Mouse (Mus musculus) myocyte (in vitro differentiated cells): ENCODE data around the gene Gm49322. TPM values are rescaled to one million over a fixed set of nuclear protein-coding genes. Genes with fewer than 3 reads are reported as not detected.
A peak's percentile ranks its signal among the peaks of the same experiment; 100 is the strongest.

Source experiments
- H3K27me3 ChIP-seq: one replicate; pipeline ENCODE4 v1.6.1; 2011; ENCODE audit not compliant: control insufficient read depth, insufficient read depth, insufficient read length
- H3K36me3 ChIP-seq: one replicate; pipeline ENCODE4 v1.6.1; 2011; ENCODE audit not compliant: control insufficient read depth, insufficient read depth
- H3K4me2 ChIP-seq: one replicate; pipeline ENCODE4 v1.6.1; 2011; ENCODE audit warnings: low read depth, control low read depth
- H3K4me3 ChIP-seq: one replicate; pipeline ENCODE4 v1.5.1; 2011; ENCODE audit warnings: mild to moderate bottlenecking, control low read depth, moderate library complexity
- H3K79me2 ChIP-seq: one replicate; pipeline ENCODE4 v1.6.1; 2011; ENCODE audit not compliant: control insufficient read depth, insufficient read depth
- H3ac ChIP-seq: one replicate; pipeline ENCODE4 v1.6.1; 2011; ENCODE audit not compliant: control insufficient read depth, insufficient read length
- CEBPB ChIP-seq: IDR thresholded peaks from 2 replicates; pipeline ENCODE4 v1.6.1; 2011; ENCODE audit warnings: mild to moderate bottlenecking, moderate library complexity; ENCODE audit not compliant: poor library complexity, insufficient read depth, severe bottlenecking
- E2F4 ChIP-seq: IDR thresholded peaks from one replicate; pipeline ENCODE4 v1.6.1; 2011; ENCODE audit warnings: mild to moderate bottlenecking, control low read depth, moderate library complexity; ENCODE audit not compliant: insufficient read depth
- MAX ChIP-seq: IDR thresholded peaks from one replicate; pipeline ENCODE4 v1.6.1; 2011; ENCODE audit warnings: low read depth, mild to moderate bottlenecking, control low read depth
- MYOD1 ChIP-seq, 3 experiments: IDR thresholded peaks; one replicate each; pipeline ENCODE4 v1.6.1; 2011; ENCODE audit warnings: control low read depth in 2 of 3, low read depth in 2 of 3, mild to moderate bottlenecking in 2 of 3, moderate library complexity in 1 of 3; ENCODE audit not compliant: insufficient read length in 2 of 3, control insufficient read depth in 1 of 3
- MYOG ChIP-seq, 3 experiments: IDR thresholded peaks; one replicate each; pipeline ENCODE4 v1.6.1; 2011; ENCODE audit warnings: control low read depth in 2 of 3, low read depth in 2 of 3, mild to moderate bottlenecking in 2 of 3; ENCODE audit not compliant: insufficient read length in 2 of 3, control insufficient read depth in 1 of 3, insufficient read depth in 1 of 3
- POLR2A ChIP-seq: IDR thresholded peaks from one replicate; pipeline ENCODE4 v1.6.1; 2011; ENCODE audit warnings: low read depth, mild to moderate bottlenecking, control low read depth, moderate library complexity; ENCODE audit not compliant: insufficient read length
- POLR2AphosphoS2 ChIP-seq: IDR thresholded peaks from one replicate; pipeline ENCODE4 v1.6.1; 2011; ENCODE audit warnings: low read depth, control low read depth; ENCODE audit not compliant: insufficient read length
- REST ChIP-seq: IDR thresholded peaks from one replicate; pipeline ENCODE4 v1.6.1; 2011; ENCODE audit warnings: mild to moderate bottlenecking, control low read depth, moderate library complexity; ENCODE audit not compliant: insufficient read depth, insufficient read length
- SRF ChIP-seq: IDR thresholded peaks from one replicate; pipeline ENCODE4 v1.6.1; 2011; ENCODE audit warnings: low read depth; ENCODE audit not compliant: control insufficient read depth, insufficient read length
- TCF12 ChIP-seq: IDR thresholded peaks from one replicate; pipeline ENCODE4 v1.6.1; 2011; ENCODE audit warnings: mild to moderate bottlenecking, control low read depth; ENCODE audit not compliant: poor library complexity, insufficient read depth, severe bottlenecking
- TCF3 ChIP-seq: IDR thresholded peaks from one replicate; pipeline ENCODE4 v1.6.1; 2011; ENCODE audit warnings: low read depth, control low read depth; ENCODE audit not compliant: insufficient read length
- USF1 ChIP-seq: IDR thresholded peaks from one replicate; pipeline ENCODE4 v1.6.1; 2011; ENCODE audit warnings: low read depth, mild to moderate bottlenecking, control low read depth, moderate library complexity
- polyA plus RNA-seq: library from polyadenylated mRNA; unstranded; fragments of >200 nt; fragmentation: generic; extraction: Trizol; gene quantifications from one replicate; pipeline ENCODE4 v1.2.1, GENCODE M21; 2012; ENCODE audit warnings: missing spikeins

Gm49322 gene
- polyA plus RNA-seq, 1 experiment, result 1.0 TPM

DNA sequence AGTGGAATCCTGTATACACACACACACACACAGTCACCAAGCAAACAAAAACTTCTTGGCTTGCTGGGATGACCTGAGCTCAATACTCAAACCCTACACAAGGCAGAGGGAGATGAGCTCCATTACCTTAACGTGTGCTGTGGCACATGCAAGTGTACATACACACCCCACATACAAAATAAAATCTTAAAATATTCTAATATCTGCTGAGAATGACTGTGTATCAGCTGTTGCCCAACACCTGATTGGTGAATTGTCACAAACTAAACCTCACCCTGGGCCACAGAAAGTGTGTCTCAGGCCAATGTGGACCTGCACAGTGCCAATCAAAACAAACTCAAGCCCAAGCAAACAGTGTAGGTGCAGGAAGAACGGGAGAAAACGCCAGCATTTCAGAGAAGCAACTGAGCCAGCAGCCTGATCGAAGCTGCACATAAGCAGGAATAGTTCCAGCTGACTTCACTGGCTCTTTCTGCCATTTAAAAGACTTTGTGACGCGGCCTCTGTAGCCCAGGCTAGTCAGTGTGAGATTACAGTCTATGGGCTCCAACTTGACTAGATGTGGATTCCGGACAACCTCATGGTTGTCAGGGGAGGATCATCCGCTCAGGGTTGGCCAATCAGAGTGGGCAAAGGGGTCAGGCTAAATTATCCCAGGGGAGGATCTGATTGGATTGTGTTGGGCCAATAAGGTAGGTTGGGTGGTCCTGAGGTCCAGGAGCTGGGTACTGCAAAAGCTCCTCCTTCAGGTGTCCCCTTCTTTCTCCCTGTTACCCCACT lies 13.8 kb downstream of the Gm49322 start:
- H3ac ChIP-seq, result no peak overlapping the region
- no peaks in the 10 kb centered on the region for H3K36me3 ChIP-seq
- TF ChIP-seq POLR2A (no peak), CEBPB (no peak), SRF (no peak), REST (no peak), MYOD1 (IDR thresholded peaks at IDR 0.05; ENCODE audit: control insufficient read depth in 1 of 3, insufficient read length in 2 of 3, low read depth in 2 of 3) (no peak), MYOG (IDR thresholded peaks at IDR 0.05; ENCODE audit: control insufficient read depth in 1 of 3, insufficient read depth in 1 of 3, insufficient read length in 2 of 3, low read depth in 2 of 3) (no peak), POLR2AphosphoS2 (no peak), E2F4 (no peak), TCF12 (no peak), USF1 (no peak)
- H3K4me2 ChIP-seq, result no peak overlapping the region
- H3K4me3 ChIP-seq, result no peak overlapping the region
- peaks cover 19% of the 10 kb centered on the region for H3K79me2 ChIP-seq
- H3K27me3 ChIP-seq, result no peaks in the 10 kb centered on the region

DNA sequence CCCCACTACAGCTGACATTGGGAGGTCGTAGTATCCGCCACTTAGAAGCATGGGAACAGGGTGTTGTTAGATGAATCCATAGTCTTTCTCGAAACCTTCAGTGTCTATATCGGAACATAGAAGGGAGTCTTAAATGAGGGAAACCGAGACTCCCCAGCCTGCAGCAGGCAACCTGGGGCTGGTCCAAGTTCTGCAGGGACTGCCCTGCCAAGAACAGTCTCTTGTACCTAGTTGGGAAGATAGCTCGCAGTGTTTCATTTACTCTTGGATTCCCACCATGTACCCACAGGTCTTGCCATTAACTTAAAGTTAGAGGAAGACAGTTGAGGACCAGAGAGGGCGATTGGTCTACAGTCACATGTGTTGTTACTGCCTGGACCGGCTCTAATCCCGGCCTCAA lies 14.5 kb downstream of the Gm49322 start:
- H3K79me2 ChIP-seq, result peaks cover 26% of the 10 kb centered on the region
- no peaks in the 10 kb centered on the region for H3K27me3 ChIP-seq
- H3K36me3 ChIP-seq, result no peaks in the 10 kb centered on the region
- no peak for TF ChIP-seq USF1
- TF ChIP-seq CEBPB, result no peak
- no peak for TF ChIP-seq TCF12
- no peak for TF ChIP-seq MAX
- TF ChIP-seq REST, result no peak
- no peak for TF ChIP-seq E2F4
- no peak for TF ChIP-seq MYOD1 (IDR thresholded peaks at IDR 0.05; ENCODE audit: control insufficient read depth in 1 of 3, insufficient read length in 2 of 3, low read depth in 2 of 3)
- TF ChIP-seq MYOG (IDR thresholded peaks at IDR 0.05; ENCODE audit: control insufficient read depth in 1 of 3, insufficient read depth in 1 of 3, insufficient read length in 2 of 3, low read depth in 2 of 3), result no peak
- no peak for TF ChIP-seq POLR2A
- TF ChIP-seq POLR2AphosphoS2, result no peak
- TF ChIP-seq TCF3, result no peak
- TF ChIP-seq SRF, result no peak
- no peak overlapping the region for H3ac ChIP-seq
- H3K4me3 ChIP-seq, result no peak overlapping the region
- no peak overlapping the region for H3K4me2 ChIP-seq

DNA sequence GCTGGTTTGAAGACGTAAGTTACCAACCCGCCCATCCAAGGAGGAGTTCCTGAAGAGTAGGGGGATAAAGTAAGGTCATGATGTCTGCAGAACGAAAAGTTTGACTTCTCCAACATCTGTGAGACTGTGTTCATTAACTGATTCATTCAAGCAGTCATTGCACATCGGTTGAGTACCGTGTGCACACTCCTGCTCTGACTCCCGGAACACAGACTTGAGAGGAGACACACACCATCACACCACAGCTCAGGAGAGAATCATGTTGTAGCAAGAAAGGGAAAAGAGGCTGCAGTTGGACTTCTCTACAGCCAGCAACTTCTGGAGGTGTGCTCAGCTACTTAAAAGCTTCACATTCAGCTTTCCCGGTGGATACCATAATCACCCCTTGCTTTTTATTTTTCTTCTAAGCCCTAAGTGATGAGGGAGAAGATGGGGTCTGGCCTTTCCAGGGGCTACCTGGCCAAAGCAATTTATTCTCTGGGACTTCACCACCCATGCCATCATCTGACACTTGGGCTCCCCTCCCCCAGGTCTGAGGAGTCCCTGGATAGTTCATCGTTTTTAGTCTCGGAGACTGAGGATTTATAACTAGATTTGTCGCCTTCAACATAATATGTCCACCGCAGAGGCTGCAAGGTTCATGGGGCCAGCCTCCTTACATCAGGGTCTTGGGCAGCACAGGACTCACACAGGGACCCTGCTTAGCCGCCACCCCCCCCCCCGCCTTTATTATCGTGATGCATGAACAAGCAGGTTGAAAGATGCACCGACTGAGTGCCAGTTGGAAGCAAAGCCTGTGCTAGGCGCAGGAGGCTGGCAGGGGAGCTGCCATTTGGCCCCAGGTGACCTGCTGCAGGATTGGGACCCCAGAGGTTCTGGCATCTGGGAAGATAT lies 15.2 kb downstream of the Gm49322 start:
- Histone ChIP-seq H3K4me2 (peak overlapping the region; percentile 99), H3K79me2 (peaks cover 33% of the 10 kb centered on the region), H3K4me3 (peak overlapping the region; percentile 80), H3ac (no peak overlapping the region), H3K36me3 (no peaks in the 10 kb centered on the region), H3K27me3 (no peaks in the 10 kb centered on the region)
- TF ChIP-seq TCF3 (no peak), E2F4 (no peak), CEBPB (no peak), MYOD1 (IDR thresholded peaks at IDR 0.05; ENCODE audit: control insufficient read depth in 1 of 3, insufficient read length in 2 of 3, low read depth in 2 of 3) (no peak), MAX (no peak), SRF (no peak), MYOG (IDR thresholded peaks at IDR 0.05; ENCODE audit: control insufficient read depth in 1 of 3, insufficient read depth in 1 of 3, insufficient read length in 2 of 3, low read depth in 2 of 3) (no peak), TCF12 (no peak), POLR2A (no peak), POLR2AphosphoS2 (no peak), USF1 (no peak), REST (no peak)

DNA sequence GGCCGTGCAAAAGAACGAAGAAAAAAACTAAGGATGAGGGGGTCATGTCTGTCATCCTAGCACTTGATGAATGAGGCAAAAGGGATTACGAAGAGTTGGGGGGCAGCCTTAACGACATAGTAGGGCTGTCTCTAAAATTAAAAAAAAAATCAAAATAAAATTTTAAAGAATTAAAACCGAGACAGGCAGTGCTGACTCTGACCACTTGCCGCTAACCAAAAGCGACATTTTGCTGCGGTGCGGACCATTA lies 15.8 kb downstream of the Gm49322 start:
- Histone ChIP-seq H3K4me2 (peak overlapping the region; percentile 99), H3K4me3 (peak overlapping the region; percentile 80), H3K27me3 (no peaks in the 10 kb centered on the region), H3K36me3 (no peaks in the 10 kb centered on the region), H3ac (no peak overlapping the region), H3K79me2 (peaks cover 39% of the 10 kb centered on the region)
- TF ChIP-seq TCF12, result no peak
